Mouse (Mus musculus): ENCODE measurements around the gene Mrm2. TPM values are rescaled to one million over a fixed set of nuclear protein-coding genes. Genes with fewer than 3 reads are reported as not detected.

Mrm2 gene
- polyA plus RNA-seq, 1 experiment from 2014 or later = 13.5 TPM

Other genes with a start within 250 kb of the Mrm2 start
- gene Mad1l1, start 10.3 kb downstream of the Mrm2 start, polyA plus RNA-seq (2015; fragmentation: Nextera tagmentation; extraction: Ambion mirVana) = 20.6 and 29.4 TPM in 2 replicates
- 22.4 and 28.3 TPM in 2 replicates for gene Nudt1, start 10.2 kb downstream of the Mrm2 start, polyA plus RNA-seq (2015; fragmentation: Nextera tagmentation; extraction: Ambion mirVana)
- gene Snx8, start 57.4 kb upstream of the Mrm2 start, polyA plus RNA-seq (2015; fragmentation: Nextera tagmentation; extraction: Ambion mirVana) = 14.8 and 17.5 TPM in 2 replicates
- 68.9 and 97.8 TPM in 2 replicates for gene Eif3b, start 87.4 kb upstream of the Mrm2 start, polyA plus RNA-seq (2015; fragmentation: Nextera tagmentation; extraction: Ambion mirVana)
- 0.09 TPM in 1 of 2 replicates, not detected in the other for gene Gm4869, start 113.7 kb upstream of the Mrm2 start, polyA plus RNA-seq (2015; fragmentation: Nextera tagmentation; extraction: Ambion mirVana)
- gene Chst12, start 173.7 kb upstream of the Mrm2 start, polyA plus RNA-seq (2015; fragmentation: Nextera tagmentation; extraction: Ambion mirVana) = 12.2 and 17.4 TPM in 2 replicates
- gene Grifin, start 233.2 kb upstream of the Mrm2 start, polyA plus RNA-seq (2015; fragmentation: Nextera tagmentation; extraction: Ambion mirVana) = 1.1 TPM in 1 of 2 replicates, not detected in the other

Measured in heart, embryonic 15.5 days (tissue).